Mouse (Mus musculus) heart, adult 2 months (tissue): ENCODE data around the gene Ak5.

ENCODE experiments used
- CTCF ChIP-seq: fragments of 200-600 bp; IDR thresholded peaks from 2 replicates; pipeline ENCODE4 v1.8.1; 2022; ENCODE audit warnings: antibody characterized with exemption, mild to moderate bottlenecking, moderate library complexity
- EP300 ChIP-seq: fragments of 200-500 bp; IDR thresholded peaks from 2 replicates; pipeline ENCODE4 v1.6.1; 2011; ENCODE audit warnings: low read depth, low read length, control low read depth; ENCODE audit not compliant: insufficient read depth
- POLR2A ChIP-seq: fragments of 200-500 bp; IDR thresholded peaks from 2 replicates; pipeline ENCODE4 v1.6.1; 2011; ENCODE audit warnings: mild to moderate bottlenecking, low read depth, low read length, control low read depth; ENCODE audit not compliant: insufficient read depth

DNA sequence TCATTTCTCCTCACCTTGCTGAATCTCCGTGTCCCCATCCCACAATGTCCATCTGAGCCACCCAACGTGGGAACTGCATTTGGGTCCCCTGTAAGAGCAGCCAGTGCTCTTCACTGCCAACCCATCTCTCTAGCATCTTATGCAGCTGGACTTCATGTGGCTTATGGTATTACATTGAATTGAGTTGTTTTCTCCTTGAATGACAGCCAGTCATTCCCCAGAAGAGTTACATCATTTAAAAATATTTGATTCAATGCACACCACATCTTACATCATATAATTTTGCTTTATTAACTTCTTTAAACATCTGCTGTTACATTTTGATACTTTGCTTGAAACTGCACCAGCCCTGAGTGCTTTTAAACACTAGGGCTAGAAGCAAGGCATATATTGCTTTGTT is 106.5 kb downstream of the Ak5 start:
- no peak for TF ChIP-seq POLR2A
- TF ChIP-seq CTCF = no peak
- no peak for TF ChIP-seq EP300
